Mouse (Mus musculus) thymus, adult 2 months (tissue): Measurements from ENCODE around the gene Hoxa5.

Experiments
- CTCF ChIP-seq: fragments of 200-500 bp; IDR thresholded peaks from 2 replicates; pipeline ENCODE4 v1.5.1; 2012; ENCODE audit warnings: mild to moderate bottlenecking, control low read depth, low read length, moderate library complexity, borderline replicate concordance; ENCODE audit not compliant: control insufficient read depth, poor library complexity, insufficient read depth; ENCODE audit errors: extremely low read depth
- POLR2A ChIP-seq: fragments of 200-500 bp; IDR thresholded peaks from 2 replicates; pipeline ENCODE4 v1.6.1; 2012; ENCODE audit warnings: mild to moderate bottlenecking, low read length, control low read depth, moderate library complexity; ENCODE audit not compliant: control insufficient read depth, poor library complexity, insufficient read depth; ENCODE audit errors: extremely low read depth

GRCm38 (mm10) chr6:52235267-52235666 lies 30.9 kb upstream of the Hoxa5 start:
- TF ChIP-seq CTCF (no peak), POLR2A (no peak)
